Mouse (Mus musculus) hindbrain, postnatal 0 days (tissue): ENCODE results near the gene Vkorc1. TPM values are rescaled to one million over a fixed set of nuclear protein-coding genes. Genes with fewer than 3 reads are reported as not detected.

ENCODE experiments used
- ATAC-seq: fragments of 200-750 bp; cut with Nextera tagmentation; 2 replicates; pipeline ENCODE4 v1.8.0; 2017; ENCODE audit warnings: mild to moderate bottlenecking, moderate TSS enrichment, moderate library complexity
- DNase-seq: peaks from one replicate; pipeline ENCODE4 v3.0.0-alpha.2; 2015; ENCODE audit warnings: low spot score
- H3K27ac ChIP-seq: fragments of 300-500 bp; sonication (generic); 2 replicates; pipeline ENCODE4 v1.5.1; 2014; ENCODE audit warnings: mild to moderate bottlenecking
- H3K27me3 ChIP-seq: fragments of 300-500 bp; sonication (generic); 2 replicates; pipeline ENCODE4 v1.6.1; 2014; ENCODE audit warnings: low read length, mixed read lengths; ENCODE audit not compliant: insufficient read depth
- H3K36me3 ChIP-seq: fragments of 300-500 bp; sonication (generic); 2 replicates; pipeline ENCODE4 v1.6.1; 2014; ENCODE audit warnings: low read length, mixed read lengths; ENCODE audit not compliant: insufficient read depth
- H3K4me1 ChIP-seq: fragments of 300-500 bp; sonication (generic); 2 replicates; pipeline ENCODE4 v1.6.1; 2014; ENCODE audit warnings: antibody characterized with exemption, low read length, mixed read lengths; ENCODE audit not compliant: insufficient read depth
- H3K4me2 ChIP-seq: fragments of 300-500 bp; sonication (generic); 2 replicates; pipeline ENCODE4 v1.6.1; 2014; ENCODE audit warnings: low read depth, mild to moderate bottlenecking, low read length, moderate library complexity, mixed read lengths
- H3K4me3 ChIP-seq: fragments of 300-500 bp; sonication (generic); 2 replicates; pipeline ENCODE4 v1.5.1; 2014; ENCODE audit warnings: low read length
- H3K9ac ChIP-seq: fragments of 300-500 bp; sonication (generic); replicated peaks from 2 replicates; pipeline ENCODE4 v1.6.1; 2014; ENCODE audit warnings: mild to moderate bottlenecking, low read length, moderate library complexity, mixed read lengths
- H3K9me3 ChIP-seq: fragments of 300-500 bp; sonication (generic); 2 replicates; pipeline ENCODE4 v1.6.1; 2016; ENCODE audit warnings: low read length, mixed read lengths
- CTCF ChIP-seq: IDR thresholded peaks from 2 replicates; pipeline ENCODE4 v1.5.1; 2016; ENCODE audit warnings: antibody characterized with exemption, control low read depth, low read depth
- WGBS: fragments of 180-500 bp; shearing (Covaris S2); extraction: QIAGEN DNeasy Blood & Tissue Kit; methylation state at CpG from one replicate; pipeline ENCODE4 v1.1.7; 2014; 5-methylcytosine and 5-hydroxymethylcytosine counted together
- polyA plus RNA-seq: library from polyadenylated mRNA; unstranded; fragments of >200 nt; fragmentation: Nextera tagmentation; extraction: Ambion mirVana; gene quantifications from 2 replicates; pipeline ENCODE4 v1.2.1, GENCODE M21; 2015
- total RNA-seq: library from RNA; depleted of rRNA; stranded (reverse); fragments of >200 nt; gene quantifications from 2 replicates; pipeline ENCODE4 v1.2.3, GENCODE M21; 2014

The Vkorc1 gene
- total and polyA plus RNA-seq, 2 experiments from 2014 or later, result 43.0 to 79.8 TPM

DNA sequence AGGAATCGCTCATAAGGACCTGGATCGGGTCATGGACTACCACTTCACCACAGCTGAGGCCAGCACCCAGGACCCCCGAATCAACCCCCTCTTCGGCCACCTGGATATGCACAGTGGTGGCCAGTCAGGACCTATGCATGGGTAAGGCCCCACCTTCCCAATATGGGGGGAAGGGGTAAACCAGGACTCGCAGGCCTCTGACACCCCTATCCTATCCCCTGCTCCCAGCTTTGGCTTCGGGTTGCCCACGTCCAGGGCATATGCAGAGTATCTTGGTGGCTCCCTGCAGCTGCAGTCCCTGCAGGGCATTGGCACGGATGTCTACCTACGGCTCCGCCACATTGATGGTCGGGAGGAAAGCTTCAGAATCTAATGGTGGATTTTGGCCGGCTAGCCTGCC, 12.5 kb upstream of the Vkorc1 start:
- ATAC-seq, result no peak
- 96% methylated on average over 12 of the region's 12 CpGs for WGBS

DNA sequence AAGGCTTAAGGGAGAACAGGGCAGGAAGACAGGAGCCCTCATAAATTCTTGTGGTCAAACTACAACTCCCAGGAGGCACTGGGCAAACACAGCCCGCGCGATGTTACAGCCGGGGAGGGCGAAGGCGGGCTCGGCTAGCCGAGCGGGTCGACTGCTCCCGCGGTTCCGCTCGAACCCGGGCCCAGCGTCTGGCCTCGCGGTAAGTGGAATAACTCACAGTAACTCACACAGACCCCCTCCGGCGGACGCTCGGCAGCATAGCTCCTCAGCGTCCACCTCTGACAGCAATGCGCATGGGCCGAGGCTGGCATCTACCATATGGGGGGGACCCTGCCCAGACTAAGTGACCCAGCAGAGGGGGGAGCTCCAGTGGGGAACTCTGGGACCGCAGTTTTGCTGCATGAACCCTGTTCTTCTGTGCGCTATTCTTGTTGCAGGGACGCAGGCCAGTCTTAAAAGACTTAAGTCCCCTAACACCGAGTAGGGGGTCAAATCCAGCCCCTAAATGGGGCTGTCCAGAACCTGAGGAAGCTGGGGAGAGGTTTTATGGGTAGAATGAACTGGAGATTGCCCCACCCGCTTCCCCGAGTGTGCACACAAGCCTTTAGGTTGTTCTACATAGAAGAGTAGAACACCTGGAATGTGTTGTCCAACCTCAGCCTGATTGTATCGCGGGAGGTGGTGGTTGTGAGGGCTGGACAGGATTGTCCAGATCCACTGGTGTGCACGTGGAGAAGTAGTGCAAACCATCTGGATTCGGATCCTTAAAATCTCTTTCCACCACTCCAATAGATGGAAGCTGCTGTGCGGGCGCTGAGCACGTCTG, 8.8 kb upstream of the Vkorc1 start, which contains the start of gene Bckdk:
Bckdk (plus strand) TSS at position 112 of the 826 bp plus-strand sequence.
- peak within 1 kb of the TSS; percentile 76 for H3K4me2 ChIP-seq
- peak within 1 kb of the TSS; percentile 83 for H3K27ac ChIP-seq
- peak; percentile 92 for DNase-seq
- no peaks in the 10 kb centered on the region for H3K27me3 ChIP-seq
- no peaks in the 10 kb centered on the region for H3K9me3 ChIP-seq
- peak; percentile 39 for TF ChIP-seq CTCF
- H3K4me1 ChIP-seq, result 0 out of 2 replicates have a peak, but pooled peaks cover 6% of the 10 kb centered on the region
- H3K4me3 ChIP-seq, result peak within 1 kb of the TSS; percentile 70
- peak within 1 kb of the TSS; percentile 79 for H3K9ac ChIP-seq
- 8% methylated on average over 38 of the region's 38 CpGs for WGBS
- peak; percentile 95 for ATAC-seq
- peaks cover 30% of the 10 kb centered on the region; the same call in 1 of the 2 replicates for H3K36me3 ChIP-seq

More for the DNA sequence above, 12.5 kb upstream of the Vkorc1 start:
- Histone ChIP-seq H3K4me3 (no peak overlapping the region), H3K4me2 (no peak overlapping the region), H3K4me1 (0 out of 2 replicates have a peak, but pooled peaks cover 7% of the 10 kb centered on the region), H3K27me3 (no peaks in the 10 kb centered on the region), H3K36me3 (peaks cover 32% of the 10 kb centered on the region; the same call in 1 of the 2 replicates), H3K9ac (no peak overlapping the region), H3K9me3 (no peaks in the 10 kb centered on the region), H3K27ac (no peak overlapping the region)
- no peak for DNase-seq
- no peak for TF ChIP-seq CTCF

DNA sequence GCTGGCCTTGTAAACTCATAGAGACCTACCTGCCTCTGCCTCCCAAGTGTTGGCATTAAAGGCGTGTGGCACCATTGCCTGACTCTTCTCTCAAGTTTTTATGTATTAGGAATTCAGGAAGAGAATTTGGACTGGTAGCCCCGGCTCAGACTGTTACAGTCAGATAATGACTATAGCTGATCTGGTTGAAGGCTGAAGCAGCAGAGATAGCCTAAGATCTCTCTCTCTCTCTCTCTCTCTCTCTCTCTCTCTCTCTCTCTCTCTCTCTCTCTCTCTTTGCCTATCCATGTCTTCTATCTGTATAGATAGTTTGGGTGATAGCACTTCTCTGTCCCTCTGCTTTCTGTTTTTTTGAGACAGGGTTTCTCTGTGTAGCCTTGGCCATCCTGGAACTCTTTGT, 6.4 kb upstream of the Vkorc1 start:
- no peak overlapping the region for H3K4me3 ChIP-seq

DNA sequence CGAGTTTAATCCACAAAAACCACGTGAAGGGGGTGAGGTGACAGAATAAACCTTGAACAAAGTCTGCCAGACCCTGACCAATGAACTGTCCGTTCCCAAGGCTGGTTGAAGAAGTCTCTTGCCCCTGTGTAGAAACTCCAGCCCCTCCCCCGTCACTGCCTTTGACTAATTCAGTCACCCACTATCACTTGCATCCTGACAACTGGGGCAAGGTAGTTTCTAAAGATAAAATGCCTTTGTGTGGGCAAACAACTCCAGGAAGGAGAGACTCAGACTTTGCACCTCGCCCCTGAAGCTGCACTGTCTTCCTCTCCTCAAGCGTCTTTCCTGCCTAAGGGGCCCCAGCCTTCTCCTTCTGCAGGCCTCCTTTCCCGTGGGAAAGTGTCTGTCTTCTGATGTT, 4.6 kb upstream of the Vkorc1 start:
- DNase-seq (no peak), ATAC-seq (no peak)
- 0 out of 2 replicates have a peak, but pooled peaks cover 7% of the 10 kb centered on the region for H3K4me1 ChIP-seq
- H3K9me3 ChIP-seq, result no peaks in the 10 kb centered on the region
- H3K4me3 ChIP-seq, result no peak overlapping the region
- no peak overlapping the region for H3K9ac ChIP-seq
- no peaks in the 10 kb centered on the region for H3K27me3 ChIP-seq
- no peak overlapping the region for H3K4me2 ChIP-seq
- WGBS, result 54% methylated on average over 7 of the region's 7 CpGs
- no peaks in the 10 kb centered on the region for H3K36me3 ChIP-seq
- no peak overlapping the region for H3K27ac ChIP-seq
- no peak for TF ChIP-seq CTCF

More for the DNA sequence above, 6.4 kb upstream of the Vkorc1 start:
- Histone ChIP-seq H3K4me1 (0 out of 2 replicates have a peak, but pooled peaks cover 6% of the 10 kb centered on the region), H3K27ac (no peak overlapping the region), H3K27me3 (no peaks in the 10 kb centered on the region), H3K4me2 (no peak overlapping the region), H3K36me3 (peaks cover 11% of the 10 kb centered on the region; the same call in 1 of the 2 replicates), H3K9ac (no peak overlapping the region), H3K9me3 (no peaks in the 10 kb centered on the region)
- no peak for TF ChIP-seq CTCF
- 71% methylated on average over 2 of the region's 2 CpGs for WGBS
- ATAC-seq (no peak), DNase-seq (no peak)

DNA sequence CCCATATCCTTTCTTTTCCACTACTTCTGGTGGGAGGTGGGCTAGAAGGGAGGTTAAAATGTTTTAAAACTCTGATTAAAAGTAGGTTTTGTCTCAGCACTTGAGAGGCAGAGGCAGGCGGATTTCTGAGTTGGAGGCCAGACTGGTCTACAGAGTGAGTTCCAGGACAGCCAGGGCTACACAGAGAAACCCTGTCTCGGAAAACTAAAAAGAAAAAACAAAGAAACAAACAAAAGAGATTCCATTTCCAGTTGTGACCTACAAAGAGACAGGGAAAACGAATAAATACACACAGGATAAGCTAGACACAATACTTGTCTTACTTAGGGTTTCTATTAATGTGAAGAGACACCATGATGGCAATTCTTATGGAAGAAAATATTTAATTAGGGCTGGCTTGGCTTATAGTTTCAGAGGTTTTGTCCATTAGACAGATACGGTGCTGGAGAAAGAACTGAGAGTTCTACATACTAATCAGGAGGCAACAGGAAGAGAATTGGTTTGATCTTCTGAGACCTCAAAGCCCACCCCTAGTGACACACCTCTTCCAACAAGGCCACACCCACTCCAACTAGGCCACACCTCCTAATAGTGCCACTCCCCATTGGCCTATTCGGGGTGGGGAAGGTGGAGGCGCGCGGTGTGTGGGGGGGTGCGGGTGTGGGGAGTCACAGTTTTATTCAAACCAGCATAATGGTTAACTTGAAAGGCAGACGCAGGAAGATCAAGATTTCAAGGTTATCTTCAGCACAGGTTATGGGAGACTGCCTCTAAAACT, 3.0 kb upstream of the Vkorc1 start:
- H3K27me3 ChIP-seq, result no peaks in the 10 kb centered on the region

DNA sequence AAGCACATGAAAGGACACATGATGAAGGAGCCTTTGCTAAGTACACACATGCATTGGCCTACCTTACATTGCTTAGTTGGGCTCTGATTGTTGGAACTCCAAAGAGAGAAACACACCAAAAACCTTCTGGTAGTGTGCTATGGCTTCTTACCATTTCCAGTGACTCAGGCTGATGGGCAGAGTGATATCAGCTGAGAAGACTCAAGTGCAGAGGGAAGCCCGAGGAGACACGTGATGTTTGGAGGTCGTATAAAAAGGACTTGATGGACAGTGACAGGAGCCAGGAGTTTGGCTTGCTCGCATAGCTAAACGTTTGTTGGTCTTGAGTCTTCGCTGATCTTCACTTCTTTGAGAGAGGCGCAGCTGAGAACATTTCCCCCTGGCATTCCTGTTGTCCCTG, 2.1 kb upstream of the Vkorc1 start:
- Histone ChIP-seq H3K9ac (no peak overlapping the region), H3K27me3 (no peaks in the 10 kb centered on the region), H3K36me3 (0 out of 2 replicates have a peak, but pooled peaks cover 3% of the 10 kb centered on the region), H3K4me3 (no peak overlapping the region), H3K9me3 (no peaks in the 10 kb centered on the region), H3K4me1 (peaks cover 10% of the 10 kb centered on the region; the same call in 1 of the 2 replicates), H3K4me2 (no peak overlapping the region), H3K27ac (no peak overlapping the region)
- DNase-seq, result no peak
- ATAC-seq, result no peak
- TF ChIP-seq CTCF, result no peak
- WGBS, result 89% methylated on average over 7 of the region's 7 CpGs

More for the DNA sequence above, 3.0 kb upstream of the Vkorc1 start:
- Histone ChIP-seq H3K36me3 (no peaks in the 10 kb centered on the region), H3K4me3 (no peak overlapping the region), H3K9ac (no peak overlapping the region), H3K4me2 (no peak overlapping the region), H3K9me3 (no peaks in the 10 kb centered on the region), H3K27ac (no peak overlapping the region), H3K4me1 (peaks cover 10% of the 10 kb centered on the region; the same call in 1 of the 2 replicates)
- ATAC-seq, result no peak
- no peak for TF ChIP-seq CTCF
- DNase-seq, result no peak
- 35% methylated on average over 10 of the region's 10 CpGs for WGBS
